Mouse (Mus musculus) cortical plate, adult 2 months (tissue): Measurements from ENCODE around the gene Il1rapl1.

Experiments
- CTCF ChIP-seq: fragments of 200-500 bp; IDR thresholded peaks from 2 replicates; pipeline ENCODE4 v1.5.1; 2011; ENCODE audit warnings: mild to moderate bottlenecking, control low read depth, low read length; ENCODE audit not compliant: insufficient read depth; ENCODE audit errors: extremely low read depth
- POLR2A ChIP-seq: fragments of 200-500 bp; IDR thresholded peaks from 2 replicates; pipeline ENCODE4 v1.6.1; 2011; ENCODE audit warnings: mild to moderate bottlenecking, low read length, control low read depth; ENCODE audit not compliant: insufficient read depth; ENCODE audit errors: extremely low read depth

- TF ChIP-seq CTCF (no peak), POLR2A (no peak)
These were observed 607.4 kb downstream of the Il1rapl1 start for GRCm38 (mm10) chrX:87507997-87508396.
